Mouse (Mus musculus) kidney, postnatal 10 days (tissue): Measurements from ENCODE around the gene Samd8.

ENCODE experiments used
- DNase-seq: peaks from one replicate; pipeline ENCODE4 v3.0.0; 2021; ENCODE audit warnings: mixed read lengths

Samd8 gene

DNA sequence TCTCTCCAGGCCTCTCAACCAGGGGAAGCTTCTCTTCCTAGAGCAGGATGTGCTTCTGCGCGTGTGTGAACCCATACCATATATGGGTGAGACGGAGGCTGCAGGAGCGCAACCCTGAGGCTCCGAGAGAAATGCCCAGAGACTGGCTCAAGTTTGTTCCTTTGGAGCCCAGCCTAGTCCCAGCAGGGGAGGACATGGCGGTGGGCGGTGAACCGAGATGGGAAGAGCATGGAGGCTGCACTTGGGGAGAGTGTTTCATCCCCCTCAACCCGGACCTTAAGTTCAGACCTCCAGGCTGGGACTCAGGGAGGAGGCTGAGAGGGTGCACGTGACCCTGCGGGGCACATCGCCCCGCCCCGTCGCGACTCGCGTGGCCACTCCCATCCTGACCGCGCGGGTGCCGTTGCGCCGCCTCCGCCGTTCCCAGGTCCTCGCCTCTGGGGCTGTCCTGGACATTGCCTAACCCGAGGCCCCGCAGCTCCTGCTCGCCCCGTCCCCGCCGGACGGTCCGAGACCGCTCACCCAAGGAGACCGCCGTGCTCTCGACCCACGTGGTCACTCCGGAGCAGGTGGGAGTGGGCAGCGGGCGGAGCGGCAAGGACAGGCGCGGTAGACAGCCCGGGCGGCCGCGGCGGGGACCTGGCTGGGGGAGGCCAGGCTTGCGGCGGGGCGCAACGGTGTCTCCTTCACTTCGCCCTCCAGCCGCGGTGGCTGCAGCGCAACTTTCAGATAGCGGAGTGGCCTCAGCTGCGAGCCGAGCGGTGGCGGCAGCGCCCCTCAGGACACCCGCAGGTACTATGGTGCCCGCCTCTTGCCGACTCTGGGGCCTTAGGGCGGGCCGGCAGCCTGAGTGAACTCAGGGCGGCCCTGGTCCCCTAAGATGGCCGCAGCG lies 80.8 kb downstream of the Samd8 start:
- peak; percentile 98 for DNase-seq

- no peak for DNase-seq
Observed at GRCm38 (mm10) chr14:21831830-21832403, 81.6 kb downstream of the Samd8 start.

GRCm38 (mm10) chr14:21838336-21839017 lies 88.1 kb downstream of the Samd8 start:
- DNase-seq = no peak

- no peak for DNase-seq
Observed at GRCm38 (mm10) chr14:21841819-21842592, 91.7 kb downstream of the Samd8 start.

DNA sequence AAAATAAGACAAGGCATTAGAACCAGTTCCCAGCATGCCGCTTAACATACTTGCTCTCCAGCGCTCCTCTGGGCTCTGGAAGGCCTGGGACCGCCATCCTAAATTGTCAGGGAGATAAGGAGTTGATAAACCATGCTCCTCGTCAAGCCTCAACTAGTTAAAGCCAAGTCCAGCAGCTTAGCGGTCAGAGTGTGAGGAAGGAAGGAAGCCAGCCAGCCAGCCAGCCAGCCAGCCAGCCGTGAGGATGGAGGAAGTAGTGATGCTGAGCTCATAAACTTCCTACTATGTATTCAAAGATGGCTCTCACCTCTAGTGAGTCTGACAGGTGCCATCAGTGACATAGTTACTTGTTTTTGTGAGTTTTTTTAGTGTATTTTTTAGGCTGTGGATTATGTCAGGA lies 92.9 kb downstream of the Samd8 start:
- no peak for DNase-seq

DNA sequence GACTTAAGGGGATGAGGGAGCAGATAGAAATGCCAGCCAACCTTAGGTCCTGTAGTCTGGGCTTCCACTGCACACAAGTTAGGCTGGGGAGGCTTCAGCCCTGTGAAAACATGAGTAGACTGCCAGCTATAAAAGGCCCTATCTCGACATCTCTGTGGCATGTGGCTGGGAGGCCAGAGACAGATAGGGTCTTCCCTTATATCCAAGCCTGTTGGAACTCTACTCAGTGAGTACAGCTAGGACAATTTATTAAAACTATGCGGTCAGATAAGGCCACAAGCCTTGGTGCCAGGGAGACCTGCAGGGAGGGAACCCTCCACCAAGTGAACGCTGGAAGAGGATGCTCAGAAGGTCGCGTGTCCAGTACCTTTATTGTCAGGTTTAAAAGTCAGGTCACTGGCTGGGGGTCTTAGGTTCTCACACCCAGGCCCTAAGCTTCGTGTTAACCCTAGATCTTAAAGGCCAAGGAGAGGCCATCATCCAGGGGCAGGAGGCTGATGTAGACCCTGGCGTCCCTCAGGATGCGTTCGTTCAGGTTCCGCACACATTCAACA lies 96.6 kb downstream of the Samd8 start:
- DNase-seq = no peak

DNA sequence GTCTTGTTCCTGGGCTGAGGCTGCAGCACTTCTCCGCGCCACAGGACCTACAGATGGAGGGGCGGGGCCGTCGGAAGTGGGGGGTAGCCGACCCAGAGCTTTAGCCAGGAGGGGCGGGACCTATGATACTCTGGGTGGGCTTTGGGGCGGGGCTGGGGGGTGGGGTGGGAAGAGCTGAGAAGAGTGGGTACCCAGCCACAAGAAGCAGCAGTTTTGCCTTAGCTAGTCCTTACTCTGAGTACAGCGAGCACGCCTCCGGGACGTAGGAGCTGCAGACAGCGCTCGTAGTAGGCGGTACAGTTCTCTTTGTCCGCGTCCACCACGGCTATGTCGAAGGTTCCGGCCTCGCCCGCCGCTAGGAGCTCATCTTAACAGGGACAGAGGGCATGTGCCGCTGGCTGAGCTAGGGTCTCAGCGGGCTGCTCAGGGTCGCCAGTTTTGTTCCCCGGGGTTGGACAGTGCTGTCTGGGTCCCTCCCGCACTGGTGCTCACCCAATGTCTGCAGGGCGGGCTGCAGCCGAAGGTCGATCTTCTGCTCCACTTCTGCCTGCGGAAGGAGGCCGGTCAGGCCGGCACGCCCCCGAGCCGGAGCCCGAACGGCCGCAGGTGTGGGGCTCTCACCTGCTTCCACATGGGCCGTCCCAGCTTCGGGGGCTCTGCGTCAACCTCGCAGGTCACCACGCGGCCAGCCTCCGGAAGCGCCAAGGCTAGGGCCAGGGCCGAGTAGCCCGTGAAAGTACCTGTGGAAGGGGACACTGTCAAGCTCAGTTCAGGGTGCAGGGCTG lies 97.2 kb downstream of the Samd8 start:
- DNase-seq = peak; percentile 77
